Mouse (Mus musculus) CH12.LX (cell line): ENCODE data around the gene Isyna1. TPM values are rescaled to one million over a fixed set of nuclear protein-coding genes. Genes with fewer than 3 reads are reported as not detected.

Experiments
- DNase-seq: peaks from one replicate; pipeline ENCODE4 v3.0.0-alpha.2; 2013; ENCODE audit errors: extremely low read depth
- H3K27ac ChIP-seq: 2 replicates; pipeline ENCODE4 v1.5.1; 2012; ENCODE audit warnings: low read depth, mild to moderate bottlenecking, control low read depth, moderate library complexity; ENCODE audit not compliant: insufficient read depth
- H3K27me3 ChIP-seq: replicated peaks from 2 replicates; pipeline ENCODE3; 2012; ENCODE audit warnings: inconsistent platforms
- H3K36me3 ChIP-seq, 2 experiments: replicated peaks in 1 of 2; 2 replicates each; pipeline versions ENCODE3 to v1.6.1; 2012; ENCODE audit warnings: inconsistent platforms in 1 of 2, low read length in 1 of 2, mild to moderate bottlenecking in 1 of 2, mixed read lengths in 1 of 2, moderate library complexity in 1 of 2; ENCODE audit not compliant: control insufficient read depth in 1 of 2, insufficient read depth in 1 of 2
- H3K4me1 ChIP-seq, 2 experiments: 2 replicates each; pipeline ENCODE4 v1.6.1; 2012; ENCODE audit warnings: inconsistent platforms in 1 of 2, moderate library complexity in 1 of 2; ENCODE audit not compliant: insufficient read depth in 2 of 2, control insufficient read depth in 1 of 2
- H3K4me2 ChIP-seq: 2 replicates; pipeline ENCODE4 v1.6.1; 2012; ENCODE audit warnings: low read depth, mild to moderate bottlenecking, control low read depth; ENCODE audit not compliant: poor library complexity, insufficient read depth, severe bottlenecking
- H3K4me3 ChIP-seq, 3 experiments: fragments of 150-350 bp in 1 of 3; sonication (generic) in 1 of 3; replicated peaks in 1 of 3; 2 replicates each; pipeline versions ENCODE3 to v1.5.1; 2011 to 2012; ENCODE audit warnings: low read depth in 2 of 3, low read length in 2 of 3, mild to moderate bottlenecking in 2 of 3, moderate library complexity in 2 of 3, control low read depth in 1 of 3, improper control_type of control experiment in 1 of 3, inconsistent platforms in 1 of 3, mixed read lengths in 1 of 3; ENCODE audit not compliant: poor library complexity in 1 of 3
- H3K79me2 ChIP-seq: replicated peaks from 2 replicates; pipeline ENCODE4 v1.6.1; 2012; ENCODE audit warnings: mild to moderate bottlenecking, moderate library complexity; ENCODE audit not compliant: control insufficient read depth, poor library complexity, insufficient read depth, severe bottlenecking; ENCODE audit errors: extremely low read depth
- H3K9ac ChIP-seq: 2 replicates; pipeline ENCODE4 v1.6.1; 2012; ENCODE audit warnings: low read depth, mild to moderate bottlenecking, control low read depth, moderate library complexity; ENCODE audit not compliant: insufficient read depth
- H3K9me3 ChIP-seq: replicated peaks from 2 replicates; pipeline ENCODE3; 2012; ENCODE audit warnings: low read length, inconsistent platforms, mixed read lengths
- BHLHE40 ChIP-seq: IDR thresholded peaks from 2 replicates; pipeline ENCODE4 v1.6.1; 2011; ENCODE audit warnings: mild to moderate bottlenecking, low read depth, low read length, improper control_type of control experiment
- CHD2 ChIP-seq: IDR thresholded peaks from 2 replicates; pipeline ENCODE4 v1.6.1; 2011; ENCODE audit warnings: low read length, improper control_type of control experiment
- CTCF ChIP-seq, 2 experiments: IDR thresholded peaks in 1 of 2; conservative IDR thresholded peaks in 1 of 2; 2 replicates each; pipeline ENCODE4 v1.5.1; 2011 to 2012; ENCODE audit warnings: low read depth in 2 of 2, low read length in 2 of 2, improper control_type of control experiment in 1 of 2, inconsistent platforms in 1 of 2, mild to moderate bottlenecking in 1 of 2, moderate library complexity in 1 of 2
- ELF1 ChIP-seq: IDR thresholded peaks from 2 replicates; pipeline ENCODE4 v1.6.1; 2014; ENCODE audit warnings: low read depth, mild to moderate bottlenecking, inconsistent platforms, low read length, improper control_type of control experiment
- GABPA ChIP-seq: IDR thresholded peaks from 2 replicates; pipeline ENCODE4 v1.6.1; 2012; ENCODE audit warnings: low read depth, low read length, improper control_type of control experiment, inconsistent platforms; ENCODE audit not compliant: insufficient replicate concordance
- HCFC1 ChIP-seq: IDR thresholded peaks from 2 replicates; pipeline ENCODE4 v1.6.1; 2012; ENCODE audit warnings: low read depth, mild to moderate bottlenecking, inconsistent platforms, low read length, improper control_type of control experiment
- IRF4 ChIP-seq: IDR thresholded peaks from 2 replicates; pipeline ENCODE4 v1.6.1; 2014; ENCODE audit warnings: low read depth, mild to moderate bottlenecking, inconsistent platforms, low read length, improper control_type of control experiment
- MXI1 ChIP-seq: IDR thresholded peaks from 2 replicates; pipeline ENCODE4 v1.6.1; 2011; ENCODE audit warnings: mild to moderate bottlenecking, low read depth, low read length, improper control_type of control experiment
- NELFE ChIP-seq: IDR thresholded peaks from 2 replicates; pipeline ENCODE4 v1.6.1; 2011; ENCODE audit warnings: low read depth, low read length, improper control_type of control experiment
- POLR2A ChIP-seq: IDR thresholded peaks from 2 replicates; pipeline ENCODE4 v1.6.1; 2011; ENCODE audit warnings: low read depth, mild to moderate bottlenecking, improper control_type of control experiment, low read length
- RAD21 ChIP-seq: IDR thresholded peaks from 2 replicates; pipeline ENCODE4 v1.6.1; 2011; ENCODE audit warnings: low read depth, mild to moderate bottlenecking, low read length, improper control_type of control experiment, moderate library complexity
- SMC3 ChIP-seq: IDR thresholded peaks from 2 replicates; pipeline ENCODE4 v1.6.1; 2011; ENCODE audit warnings: low read depth, low read length, improper control_type of control experiment
- TCF12 ChIP-seq: IDR thresholded peaks from 2 replicates; pipeline ENCODE4 v1.6.1; 2014; ENCODE audit warnings: low read depth, mild to moderate bottlenecking, inconsistent platforms, low read length, improper control_type of control experiment
- USF1 ChIP-seq: IDR thresholded peaks from 2 replicates; pipeline ENCODE4 v1.6.1; 2014; ENCODE audit warnings: low read depth, mild to moderate bottlenecking, inconsistent platforms, low read length, improper control_type of control experiment
- ZKSCAN1 ChIP-seq: IDR thresholded peaks from 2 replicates; pipeline ENCODE4 v1.6.1; 2012; ENCODE audit warnings: low read depth, inconsistent platforms, low read length, improper control_type of control experiment, borderline replicate concordance
- ZNF384 ChIP-seq: IDR thresholded peaks from 2 replicates; pipeline ENCODE4 v1.6.1; 2012; ENCODE audit warnings: low read depth, low read length, improper control_type of control experiment, inconsistent platforms
- dilution Hi-C: fragments of 300-500 bp; cut with MboI; formaldehyde crosslinking; loops from 2 replicates; pipeline ENCODE4 v1.14.3; 2020; ENCODE audit warnings: low sequenced_read_pairs; ENCODE audit not compliant: extremely low pct_unique_long_range_greater_than_20kb, extremely low pct_ligation_motif_present
- in situ Hi-C: fragments of 300-500 bp; cut with MboI; formaldehyde crosslinking; loops from 3 replicates; pipeline ENCODE4 v1.14.3; 2019; ENCODE audit warnings: low sequenced_read_pairs, low pct_ligation_motif_present, low pct_unique_long_range_greater_than_20kb, mixed read lengths
- polyA plus RNA-seq: library from polyadenylated mRNA; unstranded; fragments of >175 nt; gene quantifications from 2 replicates; pipeline ENCODE4 v1.2.1, GENCODE M21; 2012; ENCODE audit warnings: low read depth; ENCODE audit not compliant: insufficient read length
- total RNA-seq, 2 experiments: library from RNA; depleted of rRNA; stranded (reverse); fragments of 300-350 nt in 1 of 2; fragments of >200 nt in 1 of 2; gene quantifications; 2 replicates each; pipeline ENCODE4 v1.2.3; 2012 to 2014

Isyna1 gene
- total and polyA plus RNA-seq, 3 experiments: 99.9 to 163 (median 141) TPM

DNA sequence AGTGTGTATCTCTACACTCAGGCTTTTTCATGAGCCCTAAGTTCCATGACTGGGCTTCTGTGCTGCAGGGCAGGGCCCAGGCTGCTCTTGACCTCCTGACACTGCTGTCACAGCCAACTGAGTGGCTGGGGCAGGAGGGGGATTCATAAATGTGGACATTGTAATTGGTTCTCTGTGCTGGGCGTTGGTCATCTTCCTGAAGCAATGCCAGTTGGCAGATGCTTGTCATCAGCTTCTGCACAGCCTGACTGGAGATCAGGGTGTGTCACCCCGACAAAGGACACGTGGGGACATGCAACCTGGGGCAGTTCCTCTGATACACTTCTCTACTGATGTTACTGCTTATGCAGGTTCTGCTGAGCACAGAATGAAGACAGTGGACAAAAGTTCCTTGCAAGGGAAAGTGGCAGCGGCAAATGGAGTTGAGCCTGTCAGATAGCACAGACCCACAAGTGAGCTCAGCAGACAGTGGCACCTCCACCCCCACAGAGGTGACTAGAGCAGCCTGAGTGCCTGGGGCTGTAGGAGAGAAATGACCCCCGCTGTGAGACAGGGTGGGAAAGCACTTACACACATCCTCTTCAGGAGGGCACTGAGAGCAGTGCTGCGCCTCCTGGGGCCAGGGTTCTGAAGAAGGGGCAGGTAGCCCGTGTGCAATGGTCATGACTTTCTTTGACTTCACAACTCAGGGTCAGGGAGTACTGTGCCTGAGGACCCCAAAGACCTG is 32.2 kb upstream of the Isyna1 start:
- H3K79me2 ChIP-seq: no peaks in the 10 kb centered on the region
- H3K27me3 ChIP-seq: no peaks in the 10 kb centered on the region
- H3K9ac ChIP-seq: no peak overlapping the region
- H3K4me2 ChIP-seq: no peak overlapping the region
- no peaks in the 10 kb centered on the region for H3K9me3 ChIP-seq
- TF ChIP-seq GABPA: no peak
- no peak for TF ChIP-seq SMC3
- TF ChIP-seq ELF1: no peak
- TF ChIP-seq RAD21: no peak
- no peak for TF ChIP-seq ZKSCAN1
- no peak for TF ChIP-seq MXI1
- TF ChIP-seq HCFC1: no peak
- TF ChIP-seq CHD2: no peak
- no peak for TF ChIP-seq NELFE
- no peak for TF ChIP-seq CTCF (conservative IDR thresholded peaks at IDR 0.05 in 1 of 2, IDR thresholded peaks at IDR 0.05 in 1 of 2; ENCODE audit: low read depth in 2 of 2, low read length in 2 of 2)
- TF ChIP-seq ZNF384: no peak
- TF ChIP-seq TCF12: no peak
- TF ChIP-seq BHLHE40: no peak
- no peak for TF ChIP-seq IRF4
- no peak for TF ChIP-seq POLR2A
- no peak for TF ChIP-seq USF1
- TF ChIP-seq, all 38 proteins: peak for 0
- H3K27ac ChIP-seq: no peak overlapping the region
- dilution Hi-C loops: no loop called here
- in situ Hi-C loops: no loop called here
- no peak for DNase-seq
- H3K36me3 ChIP-seq: peaks cover 0 to 67% of the 10 kb centered on the region in 2 experiments
- peaks cover 3 to 57% of the 10 kb centered on the region in 2 experiments; a peak in 2 of 4 replicates for H3K4me1 ChIP-seq
- H3K4me3 ChIP-seq: no peak overlapping the region

DNA sequence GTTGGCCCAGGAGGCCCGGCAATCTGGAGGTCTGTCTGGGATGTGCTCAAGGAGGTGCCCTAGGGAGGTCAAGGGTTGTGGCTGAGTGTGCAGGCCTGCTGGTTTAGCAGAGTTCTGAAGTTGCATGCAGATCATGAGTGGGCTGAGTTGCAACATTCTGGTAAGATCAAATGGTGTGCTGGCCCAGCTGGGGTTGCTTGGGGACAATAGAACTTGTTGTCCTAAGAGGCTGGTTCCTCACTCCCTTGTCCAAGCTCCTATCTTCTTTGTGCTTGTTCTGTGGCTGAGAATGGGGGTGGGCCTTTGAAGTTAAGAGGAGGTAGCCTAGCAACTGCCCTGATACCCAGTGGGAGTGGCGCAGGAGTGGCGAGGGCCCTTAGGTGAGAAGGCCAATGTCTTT is 31.4 kb upstream of the Isyna1 start:
- Histone ChIP-seq H3K4me1 (peaks cover 3 to 53% of the 10 kb centered on the region in 2 experiments; a peak in 2 of 4 replicates), H3K4me3 (no peak overlapping the region), H3K9me3 (no peaks in the 10 kb centered on the region), H3K36me3 (peaks cover 0 to 59% of the 10 kb centered on the region in 2 experiments), H3K27ac (no peak overlapping the region), H3K79me2 (no peaks in the 10 kb centered on the region), H3K9ac (no peak overlapping the region), H3K27me3 (no peaks in the 10 kb centered on the region), H3K4me2 (no peak overlapping the region)
- DNase-seq: no peak
- in situ Hi-C loops: no loop called here
- TF ChIP-seq MXI1 (no peak), RAD21 (no peak), TCF12 (no peak), GABPA (no peak)
- dilution Hi-C loops: no loop called here
